Mouse (Mus musculus) CH12.LX (cell line): ENCODE data around the gene Ankrd12. TPM values are rescaled to one million over a fixed set of nuclear protein-coding genes. Genes with fewer than 3 reads are reported as not detected.

Experiments
- DNase-seq: peaks from one replicate; pipeline ENCODE4 v3.0.0-alpha.2; 2013; ENCODE audit errors: extremely low read depth
- H3K27ac ChIP-seq: 2 replicates; pipeline ENCODE4 v1.5.1; 2012; ENCODE audit warnings: low read depth, mild to moderate bottlenecking, control low read depth, moderate library complexity; ENCODE audit not compliant: insufficient read depth
- H3K27me3 ChIP-seq: replicated peaks from 2 replicates; pipeline ENCODE3; 2012; ENCODE audit warnings: inconsistent platforms
- H3K36me3 ChIP-seq, 2 experiments: replicated peaks in 1 of 2; 2 replicates each; pipeline versions ENCODE3 to v1.6.1; 2012; ENCODE audit warnings: inconsistent platforms in 1 of 2, low read length in 1 of 2, mild to moderate bottlenecking in 1 of 2, mixed read lengths in 1 of 2, moderate library complexity in 1 of 2; ENCODE audit not compliant: control insufficient read depth in 1 of 2, insufficient read depth in 1 of 2
- H3K4me1 ChIP-seq, 2 experiments: 2 replicates each; pipeline ENCODE4 v1.6.1; 2012; ENCODE audit warnings: inconsistent platforms in 1 of 2, moderate library complexity in 1 of 2; ENCODE audit not compliant: insufficient read depth in 2 of 2, control insufficient read depth in 1 of 2
- H3K4me2 ChIP-seq: 2 replicates; pipeline ENCODE4 v1.6.1; 2012; ENCODE audit warnings: low read depth, mild to moderate bottlenecking, control low read depth; ENCODE audit not compliant: poor library complexity, insufficient read depth, severe bottlenecking
- H3K4me3 ChIP-seq, 3 experiments: fragments of 150-350 bp in 1 of 3; sonication (generic) in 1 of 3; replicated peaks in 1 of 3; 2 replicates each; pipeline versions ENCODE3 to v1.5.1; 2011 to 2012; ENCODE audit warnings: low read depth in 2 of 3, low read length in 2 of 3, mild to moderate bottlenecking in 2 of 3, moderate library complexity in 2 of 3, control low read depth in 1 of 3, improper control_type of control experiment in 1 of 3, inconsistent platforms in 1 of 3, mixed read lengths in 1 of 3; ENCODE audit not compliant: poor library complexity in 1 of 3
- H3K79me2 ChIP-seq: replicated peaks from 2 replicates; pipeline ENCODE4 v1.6.1; 2012; ENCODE audit warnings: mild to moderate bottlenecking, moderate library complexity; ENCODE audit not compliant: control insufficient read depth, poor library complexity, insufficient read depth, severe bottlenecking; ENCODE audit errors: extremely low read depth
- H3K9ac ChIP-seq: 2 replicates; pipeline ENCODE4 v1.6.1; 2012; ENCODE audit warnings: low read depth, mild to moderate bottlenecking, control low read depth, moderate library complexity; ENCODE audit not compliant: insufficient read depth
- H3K9me3 ChIP-seq: replicated peaks from 2 replicates; pipeline ENCODE3; 2012; ENCODE audit warnings: low read length, inconsistent platforms, mixed read lengths
- CHD1 ChIP-seq: IDR thresholded peaks from 2 replicates; pipeline ENCODE4 v1.6.1; 2012; ENCODE audit warnings: low read depth, low read length, improper control_type of control experiment, inconsistent platforms
- CHD2 ChIP-seq: IDR thresholded peaks from 2 replicates; pipeline ENCODE4 v1.6.1; 2011; ENCODE audit warnings: low read length, improper control_type of control experiment
- CTCF ChIP-seq, 2 experiments: IDR thresholded peaks in 1 of 2; conservative IDR thresholded peaks in 1 of 2; 2 replicates each; pipeline ENCODE4 v1.5.1; 2011 to 2012; ENCODE audit warnings: low read depth in 2 of 2, low read length in 2 of 2, improper control_type of control experiment in 1 of 2, inconsistent platforms in 1 of 2, mild to moderate bottlenecking in 1 of 2, moderate library complexity in 1 of 2
- ETS1 ChIP-seq: conservative IDR thresholded peaks from 2 replicates; pipeline ENCODE4 v1.6.1; 2012; ENCODE audit warnings: low read depth, mild to moderate bottlenecking, inconsistent platforms, low read length, improper control_type of control experiment, moderate library complexity
- GABPA ChIP-seq: IDR thresholded peaks from 2 replicates; pipeline ENCODE4 v1.6.1; 2012; ENCODE audit warnings: low read depth, low read length, improper control_type of control experiment, inconsistent platforms; ENCODE audit not compliant: insufficient replicate concordance
- HCFC1 ChIP-seq: IDR thresholded peaks from 2 replicates; pipeline ENCODE4 v1.6.1; 2012; ENCODE audit warnings: low read depth, mild to moderate bottlenecking, inconsistent platforms, low read length, improper control_type of control experiment
- JUN ChIP-seq: IDR thresholded peaks from 2 replicates; pipeline ENCODE4 v1.6.1; 2011; ENCODE audit warnings: low read depth, mild to moderate bottlenecking, low read length, improper control_type of control experiment, moderate library complexity; ENCODE audit not compliant: insufficient read depth
- MAZ ChIP-seq: IDR thresholded peaks from 2 replicates; pipeline ENCODE4 v1.6.1; 2012; ENCODE audit warnings: low read depth, mild to moderate bottlenecking, inconsistent platforms, low read length, improper control_type of control experiment, moderate library complexity
- MXI1 ChIP-seq: IDR thresholded peaks from 2 replicates; pipeline ENCODE4 v1.6.1; 2011; ENCODE audit warnings: mild to moderate bottlenecking, low read depth, low read length, improper control_type of control experiment
- MYC ChIP-seq: IDR thresholded peaks from 2 replicates; pipeline ENCODE4 v1.6.1; 2011; ENCODE audit warnings: low read depth, mild to moderate bottlenecking, improper control_type of control experiment, low read length
- NELFE ChIP-seq: IDR thresholded peaks from 2 replicates; pipeline ENCODE4 v1.6.1; 2011; ENCODE audit warnings: low read depth, low read length, improper control_type of control experiment
- POLR2A ChIP-seq: IDR thresholded peaks from 2 replicates; pipeline ENCODE4 v1.6.1; 2011; ENCODE audit warnings: low read depth, mild to moderate bottlenecking, improper control_type of control experiment, low read length
- POLR2AphosphoS2 ChIP-seq: IDR thresholded peaks from 2 replicates; pipeline ENCODE4 v1.6.1; 2011; ENCODE audit warnings: low read depth, low read length, improper control_type of control experiment
- RAD21 ChIP-seq: IDR thresholded peaks from 2 replicates; pipeline ENCODE4 v1.6.1; 2011; ENCODE audit warnings: low read depth, mild to moderate bottlenecking, low read length, improper control_type of control experiment, moderate library complexity
- SIN3A ChIP-seq: IDR thresholded peaks from 2 replicates; pipeline ENCODE4 v1.6.1; 2012; ENCODE audit warnings: low read length, improper control_type of control experiment, inconsistent platforms
- SMC3 ChIP-seq: IDR thresholded peaks from 2 replicates; pipeline ENCODE4 v1.6.1; 2011; ENCODE audit warnings: low read depth, low read length, improper control_type of control experiment
- TCF12 ChIP-seq: IDR thresholded peaks from 2 replicates; pipeline ENCODE4 v1.6.1; 2014; ENCODE audit warnings: low read depth, mild to moderate bottlenecking, inconsistent platforms, low read length, improper control_type of control experiment
- UBTF ChIP-seq: IDR thresholded peaks from 2 replicates; pipeline ENCODE4 v1.6.1; 2012; ENCODE audit warnings: low read depth, mild to moderate bottlenecking, inconsistent platforms, low read length, improper control_type of control experiment, moderate library complexity
- ZKSCAN1 ChIP-seq: IDR thresholded peaks from 2 replicates; pipeline ENCODE4 v1.6.1; 2012; ENCODE audit warnings: low read depth, inconsistent platforms, low read length, improper control_type of control experiment, borderline replicate concordance
- ZNF384 ChIP-seq: IDR thresholded peaks from 2 replicates; pipeline ENCODE4 v1.6.1; 2012; ENCODE audit warnings: low read depth, low read length, improper control_type of control experiment, inconsistent platforms
- dilution Hi-C: fragments of 300-500 bp; cut with MboI; formaldehyde crosslinking; loops from 2 replicates; pipeline ENCODE4 v1.14.3; 2020; ENCODE audit warnings: low sequenced_read_pairs; ENCODE audit not compliant: extremely low pct_unique_long_range_greater_than_20kb, extremely low pct_ligation_motif_present
- in situ Hi-C: fragments of 300-500 bp; cut with MboI; formaldehyde crosslinking; loops from 3 replicates; pipeline ENCODE4 v1.14.3; 2019; ENCODE audit warnings: low sequenced_read_pairs, low pct_ligation_motif_present, low pct_unique_long_range_greater_than_20kb, mixed read lengths
- polyA plus RNA-seq: library from polyadenylated mRNA; unstranded; fragments of >175 nt; gene quantifications from 2 replicates; pipeline ENCODE4 v1.2.1, GENCODE M21; 2012; ENCODE audit warnings: low read depth; ENCODE audit not compliant: insufficient read length
- total RNA-seq, 2 experiments: library from RNA; depleted of rRNA; stranded (reverse); fragments of 300-350 nt in 1 of 2; fragments of >200 nt in 1 of 2; gene quantifications; 2 replicates each; pipeline ENCODE4 v1.2.3; 2012 to 2014

The Ankrd12 gene
- total and polyA plus RNA-seq, 3 experiments = 1.6 to 5.6 (median 1.7) TPM

DNA sequence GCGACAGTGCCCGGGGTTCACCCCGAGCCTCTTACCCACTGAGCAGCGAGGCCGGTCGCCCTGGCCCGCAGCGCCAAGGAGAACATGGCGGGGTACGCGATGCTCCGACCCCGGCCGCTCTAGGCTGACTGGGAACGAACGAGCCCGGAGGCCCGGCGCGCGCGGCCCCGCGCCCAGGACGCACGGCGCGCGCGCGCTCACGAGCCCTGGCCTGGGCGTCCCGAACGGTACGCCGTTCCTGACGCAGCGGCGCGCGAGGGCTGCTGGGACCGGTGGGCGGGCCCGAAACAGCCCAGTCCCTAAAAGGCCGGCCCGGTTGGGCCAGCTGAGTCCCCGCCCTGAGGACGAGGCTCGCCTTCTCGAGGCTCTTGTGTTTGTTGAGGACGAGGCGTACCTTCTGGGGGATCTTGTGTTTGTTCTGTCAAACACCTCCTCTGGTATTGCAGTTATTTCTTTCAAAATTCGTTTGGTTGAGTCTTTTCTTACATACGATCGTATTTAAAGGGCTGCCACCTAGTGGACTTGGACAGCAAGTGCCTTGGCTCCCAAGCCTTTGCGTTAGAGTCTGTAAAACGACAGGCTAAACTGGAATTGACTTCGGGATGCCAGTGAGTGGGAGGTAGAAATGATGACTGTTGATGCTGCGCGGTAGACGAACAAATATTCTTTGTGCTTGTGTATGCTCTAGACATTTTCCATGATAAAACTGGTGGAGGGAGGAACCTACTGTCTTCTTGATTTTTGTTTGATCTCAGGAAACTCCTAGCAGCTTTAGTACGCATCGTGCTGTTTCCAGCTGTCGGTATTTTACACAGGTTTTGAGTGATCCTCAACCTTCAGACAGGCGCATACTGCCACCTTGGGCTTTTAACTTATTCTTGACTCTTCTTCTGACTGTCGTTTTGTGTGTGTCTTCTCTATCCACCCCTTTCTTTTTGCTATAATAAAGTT lies 24.8 kb upstream of the Ankrd12 start, which contains the start of gene Ndufv2 (continued):
- TF ChIP-seq MXI1 (no peak), MAZ (no peak), JUN (no peak), CHD2 (no peak), RAD21 (peak; percentile 48), ETS1 (no peak), NELFE (peak; percentile 65), ZKSCAN1 (no peak), SIN3A (peak; percentile 91), MYC (no peak), GABPA (no peak), TCF12 (peak; percentile 64; the same call in 1 of the 2 replicates), SMC3 (peak; percentile 60), POLR2AphosphoS2 (no peak)

DNA sequence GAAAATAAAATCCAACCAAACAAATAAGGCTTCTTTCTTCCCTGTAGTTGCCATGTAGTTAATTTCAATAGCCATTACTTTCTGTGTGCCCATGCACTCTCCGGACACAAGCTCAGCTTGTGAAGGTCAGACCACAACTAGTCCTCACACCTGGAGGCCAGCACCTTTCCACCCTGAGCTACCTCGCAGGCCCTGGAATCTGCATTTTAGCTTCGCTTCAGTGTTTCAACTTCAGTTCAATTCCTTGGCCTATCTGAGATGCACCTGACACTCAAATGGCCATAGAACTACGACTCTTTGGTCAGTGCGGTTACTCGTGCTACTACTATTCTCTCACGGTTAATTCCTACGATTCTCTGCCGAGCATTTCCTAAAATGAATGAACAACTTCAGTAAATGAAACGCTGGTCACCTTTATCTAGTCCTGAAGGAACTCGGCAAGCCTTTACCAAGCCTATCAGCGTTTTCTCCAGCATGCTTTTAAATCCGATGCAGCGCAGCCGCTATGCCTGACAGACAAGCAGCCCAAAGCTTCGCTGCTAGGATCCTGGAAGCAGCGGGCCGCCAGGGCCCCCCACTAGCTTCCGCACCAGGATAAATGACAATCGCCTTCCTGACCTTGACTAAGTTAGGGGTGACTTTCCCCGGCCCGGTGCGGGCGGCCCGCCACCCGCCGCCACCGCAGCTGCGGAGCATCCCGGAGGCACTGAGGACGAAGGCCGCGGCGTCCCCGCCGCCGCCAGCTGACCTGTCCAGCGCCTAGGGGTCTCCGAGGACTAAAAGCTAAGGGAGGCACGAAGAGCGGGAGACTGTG lies 23.9 kb upstream of the Ankrd12 start:
- Histone ChIP-seq H3K27me3 (no peaks in the 10 kb centered on the region), H3K79me2 (peaks cover 43% of the 10 kb centered on the region), H3K4me2 (peak overlapping the region; percentile 90), H3K4me1 (peaks cover 0 to 27% of the 10 kb centered on the region in 2 experiments; a peak in 3 of 4 replicates), H3K36me3 (peaks cover 0 to 15% of the 10 kb centered on the region in 2 experiments), H3K9me3 (no peaks in the 10 kb centered on the region), H3K9ac (peak overlapping the region; percentile 90), H3K27ac (peak overlapping the region; percentile 37; the same call in 1 of the 2 replicates), H3K4me3 (peak overlapping the region; percentile 88 to 99 (median 89))
- in situ Hi-C loops (loop anchor here (10.0 kb wide), 1 partner anchor 146 kb away; the partner anchor contains the start of gene Twsg1), dilution Hi-C loops (no loop called here)
- TF ChIP-seq ZNF384 = no peak
- no peak; the same call in 1 of the 2 replicates for TF ChIP-seq POLR2A
- no peak for TF ChIP-seq CHD1
- TF ChIP-seq CTCF (conservative IDR thresholded peaks at IDR 0.05 in 1 of 2, IDR thresholded peaks at IDR 0.05 in 1 of 2; ENCODE audit: low read depth in 2 of 2, low read length in 2 of 2) = no peak
- TF ChIP-seq HCFC1 = no peak
- peak; percentile 45; the same call in 1 of the 2 replicates for TF ChIP-seq UBTF
- no peak for DNase-seq
